Mouse (Mus musculus): ENCODE data around the gene Tm4sf5. TPM values are rescaled to one million over a fixed set of nuclear protein-coding genes. Genes with fewer than 3 reads are reported as not detected.

Tm4sf5 gene
- polyA plus RNA-seq, 1 experiment from 2014 or later, result 398 TPM

- no peak for TF ChIP-seq CTCF (IDR thresholded peaks at IDR 0.05; ENCODE audit: low read depth)
- Histone ChIP-seq H3K27ac (ENCODE audit: low read depth, low read length) (no peak overlapping the region), H3K36me3 (ENCODE audit: control insufficient read depth, insufficient read depth) (no peaks in the 10 kb centered on the region; the same call in 1 of the 2 replicates), H3K27me3 (replicated peaks; ENCODE audit: control insufficient read depth, insufficient read depth, low read length) (no peaks in the 10 kb centered on the region), H3K4me1 (replicated peaks; ENCODE audit: control insufficient read depth, insufficient read depth, low read length) (no peaks in the 10 kb centered on the region), H3K9ac (ENCODE audit: low read depth, low read length) (no peak overlapping the region), H3K9me3 (ENCODE audit: control insufficient read depth) (no peaks in the 10 kb centered on the region), H3K4me3 (ENCODE audit: low read depth, low read length) (no peak overlapping the region), H3K4me2 (replicated peaks; ENCODE audit: low read depth) (no peak overlapping the region)
- 71% methylated on average over 7 of the region's 7 CpGs for WGBS
- ATAC-seq, result no peak
Measured at GRCm38 (mm10) chr11:70544496-70544895, 39.5 kb downstream of the Tm4sf5 start.

GRCm38 (mm10) chr11:70551526-70551925, 46.5 kb downstream of the Tm4sf5 start:
- no peak overlapping the region for H3K9ac ChIP-seq (ENCODE audit: low read depth, low read length)
- no peaks in the 10 kb centered on the region for H3K9me3 ChIP-seq (ENCODE audit: control insufficient read depth)
- 93% methylated on average over 8 of the region's 8 CpGs for WGBS
- H3K36me3 ChIP-seq (ENCODE audit: control insufficient read depth, insufficient read depth), result peaks cover 32% of the 10 kb centered on the region
- H3K4me3 ChIP-seq (ENCODE audit: low read depth, low read length), result no peak overlapping the region
- H3K4me1 ChIP-seq (replicated peaks; ENCODE audit: control insufficient read depth, insufficient read depth, low read length), result no peaks in the 10 kb centered on the region
- no peak overlapping the region for H3K27ac ChIP-seq (ENCODE audit: low read depth, low read length)
- no peak for TF ChIP-seq CTCF (IDR thresholded peaks at IDR 0.05; ENCODE audit: low read depth)
- ATAC-seq, result no peak
- no peaks in the 10 kb centered on the region for H3K27me3 ChIP-seq (replicated peaks; ENCODE audit: control insufficient read depth, insufficient read depth, low read length)
- no peak overlapping the region for H3K4me2 ChIP-seq (replicated peaks; ENCODE audit: low read depth)

GRCm38 (mm10) chr11:70553940-70554339, 48.9 kb downstream of the Tm4sf5 start:
- no peaks in the 10 kb centered on the region for H3K9me3 ChIP-seq (ENCODE audit: control insufficient read depth)
- H3K9ac ChIP-seq (ENCODE audit: low read depth, low read length), result no peak overlapping the region
- 40% methylated on average over 7 of the region's 7 CpGs for WGBS
- no peak overlapping the region for H3K4me3 ChIP-seq (ENCODE audit: low read depth, low read length)
- H3K27me3 ChIP-seq (replicated peaks; ENCODE audit: control insufficient read depth, insufficient read depth, low read length), result no peaks in the 10 kb centered on the region
- no peak for ATAC-seq
- no peak for TF ChIP-seq CTCF (IDR thresholded peaks at IDR 0.05; ENCODE audit: low read depth)
- H3K27ac ChIP-seq (ENCODE audit: low read depth, low read length), result no peak overlapping the region
- no peaks in the 10 kb centered on the region for H3K4me1 ChIP-seq (replicated peaks; ENCODE audit: control insufficient read depth, insufficient read depth, low read length)
- peaks cover 45% of the 10 kb centered on the region for H3K36me3 ChIP-seq (ENCODE audit: control insufficient read depth, insufficient read depth)
- H3K4me2 ChIP-seq (replicated peaks; ENCODE audit: low read depth), result no peak overlapping the region

- TF ChIP-seq CTCF (IDR thresholded peaks at IDR 0.05; ENCODE audit: low read depth), result peak; percentile 40
- no peaks in the 10 kb centered on the region for H3K9me3 ChIP-seq (ENCODE audit: control insufficient read depth)
- no peak overlapping the region for H3K4me3 ChIP-seq (ENCODE audit: low read depth, low read length)
- peaks cover 41% of the 10 kb centered on the region for H3K36me3 ChIP-seq (ENCODE audit: control insufficient read depth, insufficient read depth)
- no peak overlapping the region for H3K9ac ChIP-seq (ENCODE audit: low read depth, low read length)
- H3K27me3 ChIP-seq (replicated peaks; ENCODE audit: control insufficient read depth, insufficient read depth, low read length), result no peaks in the 10 kb centered on the region
- no peak overlapping the region for H3K27ac ChIP-seq (ENCODE audit: low read depth, low read length)
- H3K4me2 ChIP-seq (replicated peaks; ENCODE audit: low read depth), result no peak overlapping the region
- WGBS, result 91% methylated on average over 9 of the region's 9 CpGs
- ATAC-seq, result no peak
- H3K4me1 ChIP-seq (replicated peaks; ENCODE audit: control insufficient read depth, insufficient read depth, low read length), result no peaks in the 10 kb centered on the region
Measured at GRCm38 (mm10) chr11:70557545-70557944, 52.5 kb downstream of the Tm4sf5 start.

Other genes with a start within 250 kb of the Tm4sf5 start
- 0.68 and 0.71 TPM in 2 replicates for gene Alox12, start 249.9 kb upstream of the Tm4sf5 start, polyA plus RNA-seq (2015; fragmentation: Nextera tagmentation; extraction: Ambion mirVana)
- 0.07 TPM in 1 of 2 replicates, not detected in the other for gene Alox12e, start 182.6 kb upstream of the Tm4sf5 start, polyA plus RNA-seq (2015; fragmentation: Nextera tagmentation; extraction: Ambion mirVana)
- gene Alox15, start 153.2 kb upstream of the Tm4sf5 start, polyA plus RNA-seq (2015; fragmentation: Nextera tagmentation; extraction: Ambion mirVana), result 0.12 and 0.33 TPM in 2 replicates
- 9.5 and 9.9 TPM in 2 replicates for gene Pelp1, start 95.2 kb upstream of the Tm4sf5 start, polyA plus RNA-seq (2015; fragmentation: Nextera tagmentation; extraction: Ambion mirVana)
- 7.4 and 7.8 TPM in 2 replicates for gene Arrb2, start 72.6 kb upstream of the Tm4sf5 start, polyA plus RNA-seq (2015; fragmentation: Nextera tagmentation; extraction: Ambion mirVana)
- 30.1 and 30.7 TPM in 2 replicates for gene Med11, start 53.3 kb upstream of the Tm4sf5 start, polyA plus RNA-seq (2015; fragmentation: Nextera tagmentation; extraction: Ambion mirVana)
- gene Zmynd15, start 45.8 kb upstream of the Tm4sf5 start, polyA plus RNA-seq (2015; fragmentation: Nextera tagmentation; extraction: Ambion mirVana), result 1.4 and 1.5 TPM in 2 replicates
- 33.8 and 39.3 TPM in 2 replicates for gene Cxcl16, start 45.3 kb upstream of the Tm4sf5 start, polyA plus RNA-seq (2015; fragmentation: Nextera tagmentation; extraction: Ambion mirVana)
- 0.25 and 0.31 TPM in 2 replicates for gene Vmo1, start 9.4 kb downstream of the Tm4sf5 start, polyA plus RNA-seq (2015; fragmentation: Nextera tagmentation; extraction: Ambion mirVana)
- gene Gltpd2, start 14.0 kb downstream of the Tm4sf5 start, polyA plus RNA-seq (2015; fragmentation: Nextera tagmentation; extraction: Ambion mirVana), result 0.30 and 0.82 TPM in 2 replicates
- gene Psmb6, start 20.1 kb downstream of the Tm4sf5 start, polyA plus RNA-seq (2015; fragmentation: Nextera tagmentation; extraction: Ambion mirVana), result 462 and 489 TPM in 2 replicates
- not detected in 2 replicates for gene Gm40193, start 27.7 kb downstream of the Tm4sf5 start, polyA plus RNA-seq (2015; fragmentation: Nextera tagmentation; extraction: Ambion mirVana)
- gene Pld2, start 34.8 kb downstream of the Tm4sf5 start, polyA plus RNA-seq (2015; fragmentation: Nextera tagmentation; extraction: Ambion mirVana), result 5.9 and 6.3 TPM in 2 replicates
- 5.8 and 6.1 TPM in 2 replicates for gene Mink1, start 57.6 kb downstream of the Tm4sf5 start, polyA plus RNA-seq (2015; fragmentation: Nextera tagmentation; extraction: Ambion mirVana)
- gene 4930544D05Rik, start 110.6 kb downstream of the Tm4sf5 start, polyA plus RNA-seq (2015; fragmentation: Nextera tagmentation; extraction: Ambion mirVana), result not detected in 2 replicates
- gene Chrne, start 114.0 kb downstream of the Tm4sf5 start, polyA plus RNA-seq (2015; fragmentation: Nextera tagmentation; extraction: Ambion mirVana), result 0.12 TPM in 1 of 2 replicates, not detected in the other
- 0.07 and 0.10 TPM in 2 replicates for gene Gp1ba, start 133.9 kb downstream of the Tm4sf5 start, polyA plus RNA-seq (2015; fragmentation: Nextera tagmentation; extraction: Ambion mirVana)
- 107 TPM in 2 replicates for gene Rnf167, start 142.0 kb downstream of the Tm4sf5 start, polyA plus RNA-seq (2015; fragmentation: Nextera tagmentation; extraction: Ambion mirVana)
- 192 and 210 TPM in 2 replicates for gene Slc25a11, start 142.2 kb downstream of the Tm4sf5 start, polyA plus RNA-seq (2015; fragmentation: Nextera tagmentation; extraction: Ambion mirVana)
- gene Pfn1, start 149.4 kb downstream of the Tm4sf5 start, polyA plus RNA-seq (2015; fragmentation: Nextera tagmentation; extraction: Ambion mirVana), result 1,830 and 1,961 TPM in 2 replicates
- gene Eno3, start 152.0 kb downstream of the Tm4sf5 start, polyA plus RNA-seq (2015; fragmentation: Nextera tagmentation; extraction: Ambion mirVana), result 4.9 and 5.9 TPM in 2 replicates
- gene Spag7, start 164.2 kb downstream of the Tm4sf5 start, polyA plus RNA-seq (2015; fragmentation: Nextera tagmentation; extraction: Ambion mirVana), result 61.3 and 66.2 TPM in 2 replicates
- gene Camta2, start 182.9 kb downstream of the Tm4sf5 start, polyA plus RNA-seq (2015; fragmentation: Nextera tagmentation; extraction: Ambion mirVana), result 11.7 and 12.3 TPM in 2 replicates
- 2.8 and 3.3 TPM in 2 replicates for gene Inca1, start 194.9 kb downstream of the Tm4sf5 start, polyA plus RNA-seq (2015; fragmentation: Nextera tagmentation; extraction: Ambion mirVana)
- 4.4 and 5.4 TPM in 2 replicates for gene Kif1c, start 195.3 kb downstream of the Tm4sf5 start, polyA plus RNA-seq (2015; fragmentation: Nextera tagmentation; extraction: Ambion mirVana)

Data from intestine, postnatal 0 days (tissue).